Mouse (Mus musculus) liver, adult (tissue): Measurements from ENCODE around the gene Pigc.

Experiments
- GATA4 ChIP-seq: IDR thresholded peaks from 2 replicates; pipeline ENCODE4 v1.6.1; 2014; ENCODE audit warnings: mild to moderate bottlenecking, low read length; ENCODE audit not compliant: insufficient replicate concordance

The Pigc gene

DNA sequence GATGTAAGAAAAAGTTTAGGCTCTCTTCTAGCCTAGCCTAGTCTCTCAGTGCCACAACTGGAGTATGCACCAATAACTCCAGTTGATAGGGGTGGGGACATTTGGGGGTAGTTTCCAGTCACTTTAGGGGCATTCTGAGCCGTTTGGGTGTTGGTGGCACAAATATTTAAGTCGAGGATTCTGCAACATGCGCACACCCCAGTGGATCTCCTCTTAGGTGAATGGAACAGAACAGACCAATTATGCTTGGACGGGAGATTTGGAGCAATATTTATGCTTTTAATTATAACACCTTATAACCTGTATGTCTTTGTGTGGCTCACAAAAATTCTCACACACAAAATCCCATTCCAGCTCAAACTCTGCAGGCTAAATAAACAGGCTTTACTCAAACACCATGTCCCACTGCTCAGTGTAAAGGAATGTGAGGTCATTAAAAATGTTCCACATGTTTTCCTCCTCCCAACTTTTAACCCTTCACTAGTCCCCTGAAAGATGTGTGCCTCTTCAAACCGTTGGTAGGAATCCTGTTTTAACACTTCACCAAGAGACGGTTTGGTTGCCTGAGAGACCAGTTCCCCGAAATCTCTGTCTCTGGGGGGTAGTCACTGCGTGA is 46.4 kb downstream of the Pigc start:
- no peak for TF ChIP-seq GATA4

DNA sequence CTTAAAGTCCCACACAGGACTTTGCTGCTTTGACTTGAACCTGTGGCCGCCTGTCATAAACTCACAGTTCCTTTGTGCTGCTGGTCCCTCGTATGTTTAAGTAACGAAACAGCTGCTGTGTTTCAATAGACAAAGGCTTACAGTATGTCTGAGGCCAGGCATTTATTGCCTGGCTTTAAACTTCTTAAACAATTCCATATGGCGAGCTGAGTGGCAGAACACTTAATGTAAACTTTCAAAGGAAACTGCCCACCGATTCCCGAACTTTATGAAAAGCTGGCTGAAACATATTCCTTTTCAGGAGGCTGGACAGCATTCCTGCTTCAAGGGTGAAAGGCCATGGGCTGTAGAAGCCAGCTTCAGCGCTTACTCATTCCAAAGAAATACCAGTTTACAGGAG is 48.0 kb downstream of the Pigc start:
- no peak for TF ChIP-seq GATA4

DNA sequence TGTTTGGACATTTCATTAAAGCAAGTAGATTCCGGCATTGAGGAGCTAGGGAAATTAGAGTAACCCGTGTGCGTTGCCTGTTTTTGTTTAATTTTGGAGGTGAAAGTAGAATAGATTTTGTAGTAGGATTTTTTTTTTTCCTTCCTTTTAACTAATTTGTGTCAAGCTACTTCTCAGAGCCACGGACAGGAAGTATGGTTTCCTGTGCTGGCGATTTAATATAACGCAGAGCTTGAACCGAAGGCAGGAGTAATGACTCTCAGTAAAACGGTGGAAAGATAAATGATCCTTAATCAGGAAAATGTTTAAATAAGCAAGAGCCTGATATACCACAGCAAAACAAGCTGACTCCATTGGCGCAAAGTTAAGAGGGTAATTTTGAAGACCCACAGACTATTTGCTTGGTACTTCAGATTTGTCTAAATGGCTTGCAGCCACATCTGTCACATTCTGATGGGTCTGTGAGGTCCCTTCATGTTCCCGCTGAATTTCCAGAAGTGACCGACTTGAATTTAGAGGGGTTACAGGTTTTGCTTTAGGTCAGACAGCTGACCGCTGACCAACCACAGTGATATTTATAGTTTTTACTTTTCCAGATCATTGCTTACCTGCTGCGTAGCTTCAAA is 49.1 kb downstream of the Pigc start:
- no peak for TF ChIP-seq GATA4

DNA sequence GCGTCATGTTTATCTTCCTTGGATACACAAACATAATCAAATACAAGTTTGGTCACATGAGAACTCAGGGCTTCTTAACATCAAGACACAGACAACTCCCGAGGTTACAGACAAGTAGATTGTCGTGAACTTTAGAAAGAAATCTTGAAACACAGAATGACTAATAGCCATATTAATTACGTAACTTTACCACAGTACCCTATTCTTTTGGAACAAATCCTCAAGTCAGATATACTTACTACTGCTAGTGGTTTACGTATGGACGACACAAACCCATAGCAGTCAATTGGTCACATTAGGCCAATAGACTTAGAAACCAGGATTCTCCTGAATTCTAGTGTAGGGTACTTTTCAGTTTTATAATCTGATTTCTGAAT is 49.6 kb downstream of the Pigc start:
- no peak for TF ChIP-seq GATA4

DNA sequence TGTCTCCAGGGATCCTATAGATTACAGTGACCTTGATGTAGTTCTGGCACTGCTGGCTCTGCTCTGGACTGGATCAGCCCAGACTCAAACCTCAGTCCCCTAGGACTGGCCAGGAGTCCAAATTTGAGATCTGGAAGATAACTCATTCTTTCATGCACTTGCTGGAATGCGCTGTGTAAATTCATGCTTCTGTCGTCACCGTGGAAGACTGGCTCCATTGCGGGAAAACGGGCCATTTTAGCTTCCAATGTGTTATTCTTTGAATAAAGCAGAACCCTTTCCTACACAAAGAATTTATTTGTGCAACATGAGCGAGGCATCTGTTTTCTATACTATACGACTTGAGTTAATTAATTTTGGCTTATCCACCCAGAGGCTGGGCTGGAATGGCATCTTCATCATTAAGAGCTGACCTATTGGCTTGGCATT is 51.3 kb downstream of the Pigc start:
- TF ChIP-seq GATA4, result no peak

DNA sequence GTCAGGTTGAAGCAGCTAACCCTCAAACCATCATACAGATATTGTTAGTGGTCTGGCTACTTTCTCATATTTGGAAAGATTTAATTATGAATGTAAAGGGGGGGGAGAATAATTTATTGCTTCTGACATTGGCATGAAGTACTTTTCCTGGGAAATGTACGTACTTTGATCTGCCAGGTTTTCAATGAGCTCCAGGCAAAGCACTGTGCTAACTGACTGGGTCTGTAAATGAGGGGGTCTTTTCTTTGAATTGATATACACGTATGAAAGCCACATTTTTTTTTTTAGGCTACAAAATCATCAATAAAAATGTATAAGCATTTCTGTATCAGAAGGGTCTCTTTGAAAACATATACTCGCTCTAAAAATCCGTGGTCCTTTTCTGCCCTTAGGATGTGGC is 51.8 kb downstream of the Pigc start:
- TF ChIP-seq GATA4, result no peak
